Mouse (Mus musculus): ENCODE measurements at regions not wholly inside any gene's neighbourhood (a gene's known extent, or its start where the extent isn't known, plus 50 kb on each side); places are given as distances from the start of the nearest gene placed in this dataset.
A peak's percentile ranks its signal among the peaks of the same experiment; 100 is the strongest.
"Not testable (repeated sequence)": the region's sequence is repeated elsewhere in the genome, so short reads cannot be mapped to it uniquely, and the experiment has no call there.

DNA sequence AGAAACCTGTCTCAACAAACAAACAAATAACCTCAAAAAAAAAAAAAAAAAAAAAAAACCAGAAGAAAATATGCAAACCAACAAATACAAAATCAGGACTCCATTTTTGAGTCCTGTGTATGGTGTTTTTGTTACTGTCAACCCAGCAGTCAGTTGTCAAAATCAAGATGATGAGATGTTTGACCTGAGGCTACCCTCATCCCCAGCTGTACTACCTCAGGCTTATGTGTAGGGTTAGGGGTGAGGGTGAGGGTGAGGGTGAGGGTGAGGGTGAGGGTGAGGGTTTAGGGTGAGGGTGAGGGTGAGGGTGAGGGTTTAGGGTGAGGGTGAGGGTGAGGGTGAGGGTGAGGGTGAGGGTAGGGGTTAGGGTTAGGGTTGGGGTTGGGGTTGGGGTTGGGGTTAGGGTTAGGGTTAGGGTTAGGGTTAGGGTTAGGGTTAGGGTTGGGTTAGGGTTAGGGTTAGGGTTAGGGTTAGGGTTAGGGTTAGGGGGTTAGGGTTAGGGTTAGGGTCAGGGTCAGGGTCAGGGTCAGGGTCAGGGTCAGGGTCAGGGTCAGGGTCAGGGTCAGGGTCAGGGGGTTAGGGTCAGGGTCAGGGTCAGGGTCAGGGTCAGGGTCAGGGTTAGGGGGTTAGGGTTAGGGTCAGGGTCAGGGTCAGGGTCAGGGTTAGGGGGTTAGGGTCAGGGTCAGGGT is 97.0 kb upstream of the Vmn2r87 start:
- peak; percentile 1 for DNase-seq (ENCODE audit: low read depth, low spot score)

GRCm38 (mm10) chr10:130566426-130566825 is 69.2 kb upstream of the Vmn2r87 start:
- not testable (repeated sequence) for H3K27me3 ChIP-seq (ENCODE audit: control insufficient read depth, insufficient read depth, low read length, poor library complexity, severe bottlenecking); DNase-seq (ENCODE audit: low read depth, low spot score); H3K36me3 ChIP-seq (ENCODE audit: control insufficient read depth, insufficient read depth, low read length, poor library complexity, severe bottlenecking)

More for the DNA sequence above, 97.0 kb upstream of the Vmn2r87 start:
- not testable (repeated sequence) for H3K27me3 ChIP-seq (ENCODE audit: control insufficient read depth, insufficient read depth, low read length, poor library complexity, severe bottlenecking); H3K36me3 ChIP-seq (ENCODE audit: control insufficient read depth, insufficient read depth, low read length, poor library complexity, severe bottlenecking)

GRCm38 (mm10) chr10:130548570-130548969 is 51.4 kb upstream of the Vmn2r87 start:
- no peak for DNase-seq (ENCODE audit: low read depth, low spot score)
- Histone ChIP-seq H3K36me3 (ENCODE audit: control insufficient read depth, insufficient read depth, low read length, poor library complexity, severe bottlenecking) (no peaks in the 10 kb centered on the region), H3K27me3 (ENCODE audit: control insufficient read depth, insufficient read depth, low read length, poor library complexity, severe bottlenecking) (no peaks in the 10 kb centered on the region)
